Mouse (Mus musculus) lung, postnatal 0 days (tissue): ENCODE results near the gene Hist2h4. TPM values are rescaled to one million over a fixed set of nuclear protein-coding genes. Genes with fewer than 3 reads are reported as not detected.
A peak's percentile ranks its signal among the peaks of the same experiment; 100 is the strongest.

ENCODE experiments used
- ATAC-seq: fragments of 200-750 bp; cut with Nextera tagmentation; 2 replicates; pipeline ENCODE4 v1.8.0; 2017; ENCODE audit warnings: moderate library complexity
- DNase-seq: peaks from one replicate; pipeline ENCODE4 v3.0.0-alpha.2; 2016; ENCODE audit warnings: low spot score
- H3K27ac ChIP-seq: fragments of 300-500 bp; sonication (generic); 2 replicates; pipeline ENCODE4 v1.5.1; 2014; ENCODE audit warnings: antibody characterized with exemption, mild to moderate bottlenecking, low read length, mixed read lengths
- H3K27me3 ChIP-seq: fragments of 300-500 bp; sonication (generic); replicated peaks from 2 replicates; pipeline ENCODE4 v1.6.1; 2014; ENCODE audit warnings: low read length, mixed read lengths; ENCODE audit not compliant: insufficient read depth
- H3K36me3 ChIP-seq: fragments of 300-500 bp; sonication (generic); 2 replicates; pipeline ENCODE4 v1.6.1; 2014; ENCODE audit warnings: low read length, mixed read lengths; ENCODE audit not compliant: insufficient read depth
- H3K4me1 ChIP-seq: fragments of 300-500 bp; sonication (generic); 2 replicates; pipeline ENCODE4 v1.6.1; 2014; ENCODE audit warnings: antibody characterized with exemption, low read depth, low read length, mixed read lengths; ENCODE audit not compliant: insufficient read depth
- H3K4me2 ChIP-seq: fragments of 300-500 bp; sonication (generic); replicated peaks from 2 replicates; pipeline ENCODE4 v1.6.1; 2014; ENCODE audit warnings: low read depth, mild to moderate bottlenecking, low read length, moderate library complexity, mixed read lengths
- H3K4me3 ChIP-seq: fragments of 300-500 bp; sonication (generic); 2 replicates; pipeline ENCODE4 v1.5.1; 2014; ENCODE audit warnings: low read depth, low read length
- H3K9ac ChIP-seq: fragments of 300-500 bp; sonication (generic); replicated peaks from 2 replicates; pipeline ENCODE4 v1.6.1; 2014; ENCODE audit warnings: low read depth, mild to moderate bottlenecking
- H3K9me3 ChIP-seq: fragments of 300-500 bp; sonication (generic); 2 replicates; pipeline ENCODE4 v1.6.1; 2016; ENCODE audit warnings: low read length, mixed read lengths
- CTCF ChIP-seq: IDR thresholded peaks from 2 replicates; pipeline ENCODE4 v1.5.1; 2016; ENCODE audit warnings: antibody characterized with exemption, mild to moderate bottlenecking
- EP300 ChIP-seq: IDR thresholded peaks from 2 replicates; pipeline ENCODE4 v1.6.1; 2016; ENCODE audit warnings: antibody characterized with exemption, mild to moderate bottlenecking, control low read depth
- WGBS: fragments of 180-500 bp; shearing (Covaris S2); extraction: QIAGEN DNeasy Blood & Tissue Kit; methylation state at CpG from one replicate; pipeline ENCODE4 v1.1.7; 2014; 5-methylcytosine and 5-hydroxymethylcytosine counted together
- polyA plus RNA-seq: library from polyadenylated mRNA; unstranded; fragments of >200 nt; fragmentation: Nextera tagmentation; extraction: Ambion mirVana; gene quantifications from 2 replicates; pipeline ENCODE4 v1.2.1, GENCODE M21; 2015

Gene Hist2h4
- polyA plus RNA-seq, 1 experiment from 2014 or later, result 9.8 TPM

GRCm38 (mm10) chr3:96264404-96264949 lies 1.4 kb upstream of the Hist2h4 start:
- Histone ChIP-seq H3K4me3 (no peak overlapping the region; the same call in 1 of the 2 replicates), H3K9me3 (no peaks in the 10 kb centered on the region), H3K27ac (peak overlapping the region; percentile 94), H3K4me2 (peak overlapping the region; percentile 62), H3K36me3 (no peaks in the 10 kb centered on the region), H3K27me3 (no peaks in the 10 kb centered on the region), H3K4me1 (peaks cover 6% of the 10 kb centered on the region; the same call in 1 of the 2 replicates), H3K9ac (no peak overlapping the region)
- no peak for DNase-seq
- TF ChIP-seq CTCF (no peak), EP300 (no peak)
- 65% methylated on average over 7 of the region's 7 CpGs for WGBS
- no peak for ATAC-seq

GRCm38 (mm10) chr3:96263558-96264403 lies 670 bp upstream of the Hist2h4 start:
- no peak for TF ChIP-seq EP300
- no peak for TF ChIP-seq CTCF
- peak overlapping the region; percentile 56 for H3K4me3 ChIP-seq
- peaks cover 6% of the 10 kb centered on the region; the same call in 1 of the 2 replicates for H3K4me1 ChIP-seq
- 3% methylated on average over 27 of the region's 27 CpGs for WGBS
- peak overlapping the region; percentile 62 for H3K9ac ChIP-seq
- ATAC-seq (peak; percentile 29), DNase-seq (no peak)
- H3K27ac ChIP-seq, result peak overlapping the region; percentile 94
- H3K27me3 ChIP-seq, result peaks cover 4% of the 10 kb centered on the region; the same call in 1 of the 2 replicates
- H3K36me3 ChIP-seq, result no peaks in the 10 kb centered on the region
- peak overlapping the region; percentile 62 for H3K4me2 ChIP-seq
- no peaks in the 10 kb centered on the region for H3K9me3 ChIP-seq

GRCm38 (mm10) chr3:96262216-96262875 lies 765 bp downstream of the Hist2h4 start:
- H3K4me2 ChIP-seq, result peak overlapping the region; percentile 62
- WGBS, result under 1% methylated on average over 19 of the region's 19 CpGs
- TF ChIP-seq EP300 (no peak), CTCF (0 out of 2 replicates have a peak, but pooled peaks have one; percentile 0)
- H3K27ac ChIP-seq, result peak overlapping the region; percentile 92
- peak; percentile 85 for ATAC-seq
- peaks cover 10% of the 10 kb centered on the region; the same call in 1 of the 2 replicates for H3K27me3 ChIP-seq
- DNase-seq, result peak; percentile 95
- H3K9ac ChIP-seq, result peak overlapping the region; percentile 62
- peaks cover 6% of the 10 kb centered on the region; the same call in 1 of the 2 replicates for H3K4me1 ChIP-seq
- no peaks in the 10 kb centered on the region for H3K9me3 ChIP-seq
- no peaks in the 10 kb centered on the region for H3K36me3 ChIP-seq
- peak overlapping the region; percentile 56 for H3K4me3 ChIP-seq

GRCm38 (mm10) chr3:96261623-96262022 lies 1.5 kb downstream of the Hist2h4 start:
- 51% methylated on average over 3 of the region's 3 CpGs for WGBS
- no peak for TF ChIP-seq EP300
- peak; percentile 42 for TF ChIP-seq CTCF
- Histone ChIP-seq H3K9ac (no peak overlapping the region), H3K4me3 (peak overlapping the region; percentile 56; the same call in 1 of the 2 replicates), H3K9me3 (no peaks in the 10 kb centered on the region), H3K27me3 (peaks cover 10% of the 10 kb centered on the region; the same call in 1 of the 2 replicates), H3K36me3 (no peaks in the 10 kb centered on the region), H3K4me2 (peak overlapping the region; percentile 62), H3K27ac (peak overlapping the region; percentile 92), H3K4me1 (peaks cover 6% of the 10 kb centered on the region; the same call in 1 of the 2 replicates)
- no peak for DNase-seq
- ATAC-seq, result no peak

GRCm38 (mm10) chr3:96260220-96260619 lies 2.9 kb downstream of the Hist2h4 start:
- Histone ChIP-seq H3K27ac (no peak overlapping the region), H3K27me3 (peaks cover 10% of the 10 kb centered on the region; the same call in 1 of the 2 replicates), H3K4me1 (peaks cover 6% of the 10 kb centered on the region; the same call in 1 of the 2 replicates), H3K36me3 (no peaks in the 10 kb centered on the region), H3K9me3 (no peaks in the 10 kb centered on the region), H3K4me3 (no peak overlapping the region), H3K4me2 (no peak overlapping the region), H3K9ac (no peak overlapping the region)
- WGBS, result 85% methylated on average over 5 of the region's 5 CpGs
- ATAC-seq (no peak), DNase-seq (no peak)
- TF ChIP-seq CTCF, result no peak
- no peak for TF ChIP-seq EP300

- H3K9me3 ChIP-seq, result no peaks in the 10 kb centered on the region
- H3K36me3 ChIP-seq, result no peaks in the 10 kb centered on the region
- H3K4me1 ChIP-seq, result peaks cover 5% of the 10 kb centered on the region; the same call in 1 of the 2 replicates
- peaks cover 13% of the 10 kb centered on the region for H3K27me3 ChIP-seq
- no peak overlapping the region for H3K4me3 ChIP-seq
- 58% methylated on average over 3 of the region's 3 CpGs for WGBS
- DNase-seq (peak; percentile 74), ATAC-seq (peak; percentile 46)
- TF ChIP-seq CTCF (no peak), EP300 (no peak)
- H3K27ac ChIP-seq, result no peak overlapping the region
- no peak overlapping the region for H3K4me2 ChIP-seq
- no peak overlapping the region for H3K9ac ChIP-seq
These were observed 5.9 kb downstream of the Hist2h4 start for GRCm38 (mm10) chr3:96257190-96257589.
